Mouse (Mus musculus) CH12.LX (cell line): ENCODE results near the gene Kcnh7. TPM values are rescaled to one million over a fixed set of nuclear protein-coding genes. Genes with fewer than 3 reads are reported as not detected.

Source experiments
- DNase-seq: peaks from one replicate; pipeline ENCODE4 v3.0.0-alpha.2; 2013; ENCODE audit errors: extremely low read depth
- H3K27ac ChIP-seq: 2 replicates; pipeline ENCODE4 v1.5.1; 2012; ENCODE audit warnings: low read depth, mild to moderate bottlenecking, control low read depth, moderate library complexity; ENCODE audit not compliant: insufficient read depth
- H3K27me3 ChIP-seq: replicated peaks from 2 replicates; pipeline ENCODE3; 2012; ENCODE audit warnings: inconsistent platforms
- H3K36me3 ChIP-seq, 2 experiments: replicated peaks in 1 of 2; 2 replicates each; pipeline versions ENCODE3 to v1.6.1; 2012; ENCODE audit warnings: inconsistent platforms in 1 of 2, low read length in 1 of 2, mild to moderate bottlenecking in 1 of 2, mixed read lengths in 1 of 2, moderate library complexity in 1 of 2; ENCODE audit not compliant: control insufficient read depth in 1 of 2, insufficient read depth in 1 of 2
- H3K4me1 ChIP-seq, 2 experiments: 2 replicates each; pipeline ENCODE4 v1.6.1; 2012; ENCODE audit warnings: inconsistent platforms in 1 of 2, moderate library complexity in 1 of 2; ENCODE audit not compliant: insufficient read depth in 2 of 2, control insufficient read depth in 1 of 2
- H3K4me2 ChIP-seq: 2 replicates; pipeline ENCODE4 v1.6.1; 2012; ENCODE audit warnings: low read depth, mild to moderate bottlenecking, control low read depth; ENCODE audit not compliant: poor library complexity, insufficient read depth, severe bottlenecking
- H3K4me3 ChIP-seq, 3 experiments: fragments of 150-350 bp in 1 of 3; sonication (generic) in 1 of 3; replicated peaks in 1 of 3; 2 replicates each; pipeline versions ENCODE3 to v1.5.1; 2011 to 2012; ENCODE audit warnings: low read depth in 2 of 3, low read length in 2 of 3, mild to moderate bottlenecking in 2 of 3, moderate library complexity in 2 of 3, control low read depth in 1 of 3, improper control_type of control experiment in 1 of 3, inconsistent platforms in 1 of 3, mixed read lengths in 1 of 3; ENCODE audit not compliant: poor library complexity in 1 of 3
- H3K79me2 ChIP-seq: replicated peaks from 2 replicates; pipeline ENCODE4 v1.6.1; 2012; ENCODE audit warnings: mild to moderate bottlenecking, moderate library complexity; ENCODE audit not compliant: control insufficient read depth, poor library complexity, insufficient read depth, severe bottlenecking; ENCODE audit errors: extremely low read depth
- H3K9ac ChIP-seq: 2 replicates; pipeline ENCODE4 v1.6.1; 2012; ENCODE audit warnings: low read depth, mild to moderate bottlenecking, control low read depth, moderate library complexity; ENCODE audit not compliant: insufficient read depth
- H3K9me3 ChIP-seq: replicated peaks from 2 replicates; pipeline ENCODE3; 2012; ENCODE audit warnings: low read length, inconsistent platforms, mixed read lengths
- BHLHE40 ChIP-seq: IDR thresholded peaks from 2 replicates; pipeline ENCODE4 v1.6.1; 2011; ENCODE audit warnings: mild to moderate bottlenecking, low read depth, low read length, improper control_type of control experiment
- CHD1 ChIP-seq: IDR thresholded peaks from 2 replicates; pipeline ENCODE4 v1.6.1; 2012; ENCODE audit warnings: low read depth, low read length, improper control_type of control experiment, inconsistent platforms
- E2F4 ChIP-seq: IDR thresholded peaks from 2 replicates; pipeline ENCODE4 v1.6.1; 2011; ENCODE audit warnings: low read depth, low read length, improper control_type of control experiment; ENCODE audit not compliant: insufficient replicate concordance
- EP300 ChIP-seq: IDR thresholded peaks from 2 replicates; pipeline ENCODE4 v1.6.1; 2011; ENCODE audit warnings: low read length, improper control_type of control experiment
- ETS1 ChIP-seq: conservative IDR thresholded peaks from 2 replicates; pipeline ENCODE4 v1.6.1; 2012; ENCODE audit warnings: low read depth, mild to moderate bottlenecking, inconsistent platforms, low read length, improper control_type of control experiment, moderate library complexity
- IRF4 ChIP-seq: IDR thresholded peaks from 2 replicates; pipeline ENCODE4 v1.6.1; 2014; ENCODE audit warnings: low read depth, mild to moderate bottlenecking, inconsistent platforms, low read length, improper control_type of control experiment
- JUN ChIP-seq: IDR thresholded peaks from 2 replicates; pipeline ENCODE4 v1.6.1; 2011; ENCODE audit warnings: low read depth, mild to moderate bottlenecking, low read length, improper control_type of control experiment, moderate library complexity; ENCODE audit not compliant: insufficient read depth
- JUND ChIP-seq: conservative IDR thresholded peaks from 2 replicates; pipeline ENCODE4 v1.6.1; 2011; ENCODE audit warnings: low read depth, low read length, improper control_type of control experiment
- MAFK ChIP-seq: IDR thresholded peaks from 2 replicates; pipeline ENCODE4 v1.6.1; 2011; ENCODE audit warnings: low read length, improper control_type of control experiment; ENCODE audit not compliant: insufficient replicate concordance
- MAZ ChIP-seq: IDR thresholded peaks from 2 replicates; pipeline ENCODE4 v1.6.1; 2012; ENCODE audit warnings: low read depth, mild to moderate bottlenecking, inconsistent platforms, low read length, improper control_type of control experiment, moderate library complexity
- MEF2A ChIP-seq: IDR thresholded peaks from 2 replicates; pipeline ENCODE4 v1.6.1; 2014; ENCODE audit warnings: low read depth, mild to moderate bottlenecking, inconsistent platforms, low read length, improper control_type of control experiment, borderline replicate concordance
- MXI1 ChIP-seq: IDR thresholded peaks from 2 replicates; pipeline ENCODE4 v1.6.1; 2011; ENCODE audit warnings: mild to moderate bottlenecking, low read depth, low read length, improper control_type of control experiment
- MYC ChIP-seq: IDR thresholded peaks from 2 replicates; pipeline ENCODE4 v1.6.1; 2011; ENCODE audit warnings: low read depth, mild to moderate bottlenecking, improper control_type of control experiment, low read length
- NELFE ChIP-seq: IDR thresholded peaks from 2 replicates; pipeline ENCODE4 v1.6.1; 2011; ENCODE audit warnings: low read depth, low read length, improper control_type of control experiment
- POLR2A ChIP-seq: IDR thresholded peaks from 2 replicates; pipeline ENCODE4 v1.6.1; 2011; ENCODE audit warnings: low read depth, mild to moderate bottlenecking, improper control_type of control experiment, low read length
- RAD21 ChIP-seq: IDR thresholded peaks from 2 replicates; pipeline ENCODE4 v1.6.1; 2011; ENCODE audit warnings: low read depth, mild to moderate bottlenecking, low read length, improper control_type of control experiment, moderate library complexity
- SIN3A ChIP-seq: IDR thresholded peaks from 2 replicates; pipeline ENCODE4 v1.6.1; 2012; ENCODE audit warnings: low read length, improper control_type of control experiment, inconsistent platforms
- TBP ChIP-seq: conservative IDR thresholded peaks from 2 replicates; pipeline ENCODE4 v1.6.1; 2011; ENCODE audit warnings: low read depth, low read length, improper control_type of control experiment
- UBTF ChIP-seq: IDR thresholded peaks from 2 replicates; pipeline ENCODE4 v1.6.1; 2012; ENCODE audit warnings: low read depth, mild to moderate bottlenecking, inconsistent platforms, low read length, improper control_type of control experiment, moderate library complexity
- ZNF384 ChIP-seq: IDR thresholded peaks from 2 replicates; pipeline ENCODE4 v1.6.1; 2012; ENCODE audit warnings: low read depth, low read length, improper control_type of control experiment, inconsistent platforms
- dilution Hi-C: fragments of 300-500 bp; cut with MboI; formaldehyde crosslinking; loops from 2 replicates; pipeline ENCODE4 v1.14.3; 2020; ENCODE audit warnings: low sequenced_read_pairs; ENCODE audit not compliant: extremely low pct_unique_long_range_greater_than_20kb, extremely low pct_ligation_motif_present
- in situ Hi-C: fragments of 300-500 bp; cut with MboI; formaldehyde crosslinking; loops from 3 replicates; pipeline ENCODE4 v1.14.3; 2019; ENCODE audit warnings: low sequenced_read_pairs, low pct_ligation_motif_present, low pct_unique_long_range_greater_than_20kb, mixed read lengths
- polyA plus RNA-seq: library from polyadenylated mRNA; unstranded; fragments of >175 nt; gene quantifications from 2 replicates; pipeline ENCODE4 v1.2.1, GENCODE M21; 2012; ENCODE audit warnings: low read depth; ENCODE audit not compliant: insufficient read length
- total RNA-seq, 2 experiments: library from RNA; depleted of rRNA; stranded (reverse); fragments of 300-350 nt in 1 of 2; fragments of >200 nt in 1 of 2; gene quantifications; 2 replicates each; pipeline ENCODE4 v1.2.3; 2012 to 2014

Kcnh7 gene
- total and polyA plus RNA-seq, 3 experiments: 0.10 TPM; not detected in 2

- Histone ChIP-seq H3K27ac (no peak overlapping the region), H3K4me2 (no peak overlapping the region), H3K36me3 (no peaks in the 10 kb centered on the region), H3K27me3 (no peaks in the 10 kb centered on the region), H3K79me2 (no peaks in the 10 kb centered on the region), H3K4me1 (no peaks in the 10 kb centered on the region), H3K9ac (no peak overlapping the region), H3K9me3 (no peaks in the 10 kb centered on the region), H3K4me3 (no peak overlapping the region)
- TF ChIP-seq BHLHE40 (no peak), CHD1 (no peak), MYC (no peak), JUN (no peak), MXI1 (no peak), IRF4 (no peak), TBP (no peak), NELFE (no peak)
- DNase-seq: no peak
- in situ Hi-C loops: no loop called here
- dilution Hi-C loops: no loop called here
Observed at GRCm38 (mm10) chr2:62902363-62903353, 281.4 kb downstream of the Kcnh7 start.

DNA sequence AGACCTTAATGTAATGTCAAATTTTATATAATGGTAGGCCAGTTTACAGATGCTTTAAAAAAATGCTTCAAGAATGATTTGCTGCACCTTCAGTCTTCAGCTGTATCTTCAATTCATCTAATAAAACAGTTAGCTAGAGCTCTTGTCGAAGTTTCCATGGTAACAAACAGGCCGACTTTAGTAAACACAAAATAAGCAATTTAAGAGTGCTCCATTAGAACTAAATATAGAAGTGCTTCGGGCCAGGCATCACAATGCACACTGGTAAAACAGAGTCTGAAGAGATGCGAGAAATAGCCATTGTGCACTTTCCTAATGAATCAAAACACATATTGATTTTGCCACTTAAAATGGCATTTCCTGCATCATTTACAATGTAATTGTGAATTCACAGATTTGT, 305.3 kb downstream of the Kcnh7 start:
- Histone ChIP-seq H3K36me3 (no peaks in the 10 kb centered on the region), H3K4me1 (no peaks in the 10 kb centered on the region), H3K4me3 (no peak overlapping the region), H3K4me2 (no peak overlapping the region), H3K9ac (no peak overlapping the region), H3K79me2 (no peaks in the 10 kb centered on the region), H3K27ac (no peak overlapping the region), H3K9me3 (no peaks in the 10 kb centered on the region), H3K27me3 (no peaks in the 10 kb centered on the region)
- DNase-seq: no peak
- in situ Hi-C loops: no loop called here
- dilution Hi-C loops: no loop called here
- TF ChIP-seq MEF2A: no peak
- TF ChIP-seq ETS1: no peak
- TF ChIP-seq SIN3A: no peak
- TF ChIP-seq ZNF384: no peak
- TF ChIP-seq JUND: no peak
- no peak for TF ChIP-seq EP300
- TF ChIP-seq MAFK: no peak
- TF ChIP-seq RAD21: no peak
- TF ChIP-seq IRF4: no peak
- TF ChIP-seq MXI1: no peak
- no peak for TF ChIP-seq CHD1
- TF ChIP-seq POLR2A: no peak
- no peak for TF ChIP-seq E2F4
- TF ChIP-seq TBP: no peak
- TF ChIP-seq JUN: no peak
- TF ChIP-seq UBTF: no peak
- no peak for TF ChIP-seq MAZ
